Mouse (Mus musculus): Measurements from ENCODE around the gene 4930402H24Rik.

DNA sequence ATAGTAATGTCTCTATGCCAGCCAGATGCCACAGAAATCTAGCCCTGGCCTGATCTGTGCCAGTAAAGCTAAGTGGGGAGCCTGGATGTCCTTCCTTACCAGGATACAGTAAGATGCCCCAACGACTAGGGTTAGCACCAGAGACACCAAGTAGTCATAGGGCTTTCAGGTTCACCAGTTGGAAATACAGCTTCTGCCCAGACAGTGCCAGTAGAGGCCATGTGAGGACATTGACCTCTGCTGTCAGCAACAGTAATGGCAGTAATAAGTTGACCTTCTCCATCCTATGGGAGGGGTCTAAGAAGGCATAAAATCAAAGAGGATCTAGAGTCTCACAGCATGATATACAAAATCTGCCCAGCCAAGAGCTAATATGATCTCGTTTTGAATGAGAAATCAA, 43.6 kb upstream of the 4930402H24Rik start:
- TF ChIP-seq CTCF (IDR thresholded peaks at IDR 0.05) = no peak
- no peak for TF ChIP-seq EP300 (IDR thresholded peaks at IDR 0.05)

All from lung, postnatal 0 days (tissue).